Mouse (Mus musculus) neural tube, embryonic 11.5 days (tissue): Measurements from ENCODE around the gene Six2. TPM values are rescaled to one million over a fixed set of nuclear protein-coding genes. Genes with fewer than 3 reads are reported as not detected.
A peak's percentile ranks its signal among the peaks of the same experiment; 100 is the strongest.

Experiments used
- ATAC-seq: fragments of 200-750 bp; cut with Nextera tagmentation; 2 replicates; pipeline ENCODE4 v1.8.0; 2017; ENCODE audit warnings: moderate number of reproducible peaks, mild to moderate bottlenecking, moderate TSS enrichment, moderate library complexity; ENCODE audit not compliant: insufficient read depth, low FRiP score, low TSS enrichment
- DNase-seq: peaks from one replicate; pipeline ENCODE4 v3.0.0-alpha.2; 2015; ENCODE audit warnings: low spot score
- H3K27ac ChIP-seq: fragments of 300-500 bp; sonication (generic); 2 replicates; pipeline ENCODE4 v1.5.1; 2014; ENCODE audit warnings: low read depth, mild to moderate bottlenecking, low read length
- H3K27me3 ChIP-seq: fragments of 300-500 bp; sonication (generic); 2 replicates; pipeline ENCODE4 v1.6.1; 2014; ENCODE audit warnings: mild to moderate bottlenecking, low read length, mixed read lengths; ENCODE audit not compliant: control insufficient read depth, insufficient read depth
- H3K36me3 ChIP-seq: fragments of 300-500 bp; sonication (generic); 2 replicates; pipeline ENCODE4 v1.6.1; 2014; ENCODE audit warnings: mild to moderate bottlenecking, low read length, moderate library complexity, mixed read lengths; ENCODE audit not compliant: control insufficient read depth, insufficient read depth
- H3K4me1 ChIP-seq: fragments of 300-500 bp; sonication (generic); 2 replicates; pipeline ENCODE4 v1.6.1; 2014; ENCODE audit warnings: low read length, mixed read lengths; ENCODE audit not compliant: control insufficient read depth, insufficient read depth
- H3K4me2 ChIP-seq: fragments of 300-500 bp; sonication (generic); 2 replicates; pipeline ENCODE4 v1.6.1; 2014; ENCODE audit warnings: low read depth, mild to moderate bottlenecking, moderate library complexity
- H3K4me3 ChIP-seq: fragments of 300-500 bp; sonication (generic); 2 replicates; pipeline ENCODE4 v1.5.1; 2014; ENCODE audit warnings: low read depth, low read length
- H3K9ac ChIP-seq: fragments of 300-500 bp; sonication (generic); 2 replicates; pipeline ENCODE4 v1.6.1; 2014; ENCODE audit warnings: mild to moderate bottlenecking, low read length
- H3K9me3 ChIP-seq: fragments of 300-500 bp; sonication (generic); 2 replicates; pipeline ENCODE4 v1.6.1; 2016; ENCODE audit warnings: low read length; ENCODE audit not compliant: control insufficient read depth
- WGBS: fragments of 180-500 bp; shearing (Covaris S2); extraction: QIAGEN DNeasy Blood & Tissue Kit; methylation state at CpG from one replicate; pipeline ENCODE4 v1.1.7; 2014; 5-methylcytosine and 5-hydroxymethylcytosine counted together
- polyA plus RNA-seq: library from polyadenylated mRNA; unstranded; fragments of >200 nt; fragmentation: Nextera tagmentation; extraction: Ambion mirVana; gene quantifications from 2 replicates; pipeline ENCODE4 v1.2.1, GENCODE M21; 2014

Gene Six2
- polyA plus RNA-seq, 1 experiment from 2014 or later, result 1.5 TPM

- Histone ChIP-seq H3K36me3 (no peaks in the 10 kb centered on the region), H3K27ac (no peak overlapping the region), H3K9ac (0 out of 2 replicates have a peak overlapping the region, but pooled peaks have one; percentile 19), H3K4me1 (no peaks in the 10 kb centered on the region), H3K27me3 (peaks cover 53% of the 10 kb centered on the region), H3K4me2 (peak overlapping the region; percentile 43), H3K4me3 (peak overlapping the region; percentile 25), H3K9me3 (no peaks in the 10 kb centered on the region)
- ATAC-seq, result 0 out of 2 replicates have a peak, but pooled peaks have one; percentile 31
- WGBS, result 7% methylated on average over 10 of the region's 12 CpGs
- peak; percentile 11 for DNase-seq
These were observed 42.8 kb downstream of the Six2 start for GRCm38 (mm10) chr17:85645312-85645711.

- no peak for ATAC-seq
These were observed 50.2 kb downstream of the Six2 start for GRCm38 (mm10) chr17:85637876-85638275.

More at GRCm38 (mm10) chr17:85637876-85638275, 50.2 kb downstream of the Six2 start:
- no peak overlapping the region for H3K9ac ChIP-seq
- no peaks in the 10 kb centered on the region for H3K4me1 ChIP-seq
- H3K4me3 ChIP-seq, result no peak overlapping the region
- no peak for DNase-seq
- no peaks in the 10 kb centered on the region for H3K36me3 ChIP-seq
- no peaks in the 10 kb centered on the region for H3K9me3 ChIP-seq
- no peak overlapping the region for H3K27ac ChIP-seq
- no peak overlapping the region for H3K4me2 ChIP-seq
- H3K27me3 ChIP-seq, result peaks cover 30% of the 10 kb centered on the region
- WGBS, result 75% methylated on average over 5 of the region's 6 CpGs

Other genes starting within 250 kb of the Six2 start
- gene Six3, start 74.7 kb downstream of the Six2 start, polyA plus RNA-seq, result 0.13 and 0.19 TPM in 2 replicates